Mouse (Mus musculus) small intestine, adult 2 months (tissue): ENCODE measurements around the gene Spry2.

ENCODE experiments used
- CTCF ChIP-seq: fragments of 200-500 bp; IDR thresholded peaks from 2 replicates; pipeline ENCODE4 v1.5.1; 2012; ENCODE audit warnings: low read depth, mild to moderate bottlenecking, control low read depth, inconsistent platforms, low read length, moderate library complexity, mixed read lengths; ENCODE audit not compliant: insufficient replicate concordance, insufficient read length; ENCODE audit errors: extremely low read depth
- POLR2A ChIP-seq: fragments of 200-500 bp; IDR thresholded peaks from 2 replicates; pipeline ENCODE4 v1.6.1; 2012; ENCODE audit warnings: low read depth, mild to moderate bottlenecking, control low read depth, inconsistent platforms, low read length, moderate library complexity

DNA sequence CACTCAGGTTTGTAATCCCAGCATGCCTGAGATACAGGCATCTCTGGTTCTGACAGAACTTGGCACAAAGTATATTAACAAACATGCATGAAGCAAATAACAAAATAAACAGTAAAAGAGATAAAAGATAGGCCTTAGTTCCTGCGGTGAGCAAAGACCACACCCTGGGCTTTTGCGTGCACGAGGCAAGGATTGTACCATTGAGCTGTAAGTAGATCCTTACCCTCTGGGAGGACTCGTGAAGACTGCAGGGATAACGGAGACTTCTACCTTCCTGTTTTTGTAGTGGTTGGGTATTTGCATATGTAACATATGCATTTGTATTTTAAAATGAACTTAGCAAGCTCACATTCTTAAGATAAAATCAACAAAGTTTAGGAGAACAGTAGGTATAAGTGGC is 37.7 kb downstream of the Spry2 start:
- no peak for TF ChIP-seq POLR2A
- no peak for TF ChIP-seq CTCF
